Mouse (Mus musculus) testis, adult 2 months (tissue): Measurements from ENCODE around the gene Pop5. TPM values are rescaled to one million over a fixed set of nuclear protein-coding genes. Genes with fewer than 3 reads are reported as not detected.

Experiments
- H3K27ac ChIP-seq: fragments of 200-500 bp; 2 replicates; pipeline ENCODE4 v1.5.1; 2012; ENCODE audit warnings: low read depth, low read length; ENCODE audit not compliant: control insufficient read depth, insufficient read depth
- H3K27me3 ChIP-seq: fragments of 200-500 bp; 2 replicates; pipeline ENCODE4 v1.6.1; 2012; ENCODE audit warnings: mild to moderate bottlenecking, low read length, moderate library complexity; ENCODE audit not compliant: control insufficient read depth, insufficient read depth
- H3K36me3 ChIP-seq: fragments of 200-500 bp; 2 replicates; pipeline ENCODE4 v1.6.1; 2012; ENCODE audit warnings: mild to moderate bottlenecking, low read length; ENCODE audit not compliant: control insufficient read depth, insufficient read depth
- H3K4me1 ChIP-seq: fragments of 200-500 bp; 2 replicates; pipeline ENCODE4 v1.6.1; 2012; ENCODE audit warnings: low read length; ENCODE audit not compliant: control insufficient read depth, insufficient read depth
- H3K4me3 ChIP-seq: fragments of 200-500 bp; 2 replicates; pipeline ENCODE4 v1.5.1; 2012; ENCODE audit warnings: low read depth, mild to moderate bottlenecking, low read length, moderate library complexity, mixed read lengths; ENCODE audit not compliant: control insufficient read depth
- CTCF ChIP-seq: fragments of 200-500 bp; IDR thresholded peaks from 2 replicates; pipeline ENCODE4 v1.5.1; 2012; ENCODE audit warnings: low read depth, mild to moderate bottlenecking, inconsistent platforms, low read length, moderate library complexity; ENCODE audit not compliant: control insufficient read depth, insufficient read depth, insufficient replicate concordance
- POLR2A ChIP-seq: fragments of 200-500 bp; IDR thresholded peaks from 2 replicates; pipeline ENCODE4 v1.6.1; 2012; ENCODE audit warnings: low read depth, mild to moderate bottlenecking, inconsistent platforms, low read length, moderate library complexity; ENCODE audit not compliant: control insufficient read depth
- polyA plus RNA-seq: library from polyadenylated mRNA; depleted of rRNA; stranded (reverse); fragments of >200 nt; gene quantifications from 2 replicates; pipeline ENCODE4 v1.2.3, GENCODE M21; 2012

Gene Pop5
- polyA plus RNA-seq, 1 experiment = 15.5 TPM

DNA sequence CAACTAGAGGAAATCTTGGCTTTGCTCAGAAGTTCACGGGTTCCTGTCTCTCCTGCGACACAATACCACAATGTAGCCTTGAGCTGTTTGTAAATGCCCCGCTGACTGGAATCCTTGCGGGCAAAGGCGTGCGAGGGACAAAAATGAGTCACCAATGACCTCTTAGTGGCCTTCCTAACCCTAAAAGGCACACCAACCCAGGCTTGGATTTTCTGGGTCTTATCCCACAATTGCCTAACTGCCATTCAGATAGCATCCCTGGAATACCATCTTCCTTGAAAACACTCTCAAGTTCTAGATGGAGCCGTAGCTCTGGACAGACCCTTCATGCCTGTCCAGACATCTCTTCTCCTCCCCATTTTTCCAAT lies 42.8 kb upstream of the Pop5 start:
- TF ChIP-seq POLR2A = no peak
- TF ChIP-seq CTCF = no peak
- peaks cover 10% of the 10 kb centered on the region for H3K4me1 ChIP-seq
- H3K36me3 ChIP-seq = no peaks in the 10 kb centered on the region
- no peak overlapping the region for H3K27ac ChIP-seq
- no peaks in the 10 kb centered on the region; the same call in 1 of the 2 replicates for H3K27me3 ChIP-seq
- no peak overlapping the region for H3K4me3 ChIP-seq

DNA sequence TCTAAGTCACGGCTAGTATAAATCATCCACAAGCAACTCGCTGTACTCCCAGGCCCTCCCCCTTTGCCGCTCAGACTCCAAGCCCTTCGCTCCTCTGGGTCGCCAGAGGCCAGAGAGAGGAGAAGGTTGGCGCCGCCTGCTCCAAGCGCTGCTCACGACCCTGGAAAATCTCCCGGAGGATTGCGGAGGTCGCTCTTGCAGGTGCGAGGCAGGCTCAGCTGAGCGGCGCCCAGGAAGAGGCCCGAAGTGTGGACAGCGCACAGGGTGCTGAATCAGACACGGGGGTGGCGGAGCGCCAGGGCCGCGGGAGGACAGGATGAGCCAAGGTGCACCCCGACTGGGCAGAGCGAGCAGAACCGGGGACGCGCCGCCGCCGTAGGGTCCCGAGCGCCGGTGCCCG lies 42.4 kb upstream of the Pop5 start:
- Histone ChIP-seq H3K27me3 (no peaks in the 10 kb centered on the region; the same call in 1 of the 2 replicates), H3K4me1 (peaks cover 10% of the 10 kb centered on the region), H3K27ac (peak overlapping the region; percentile 26; the same call in 1 of the 2 replicates), H3K4me3 (peak overlapping the region; percentile 49), H3K36me3 (no peaks in the 10 kb centered on the region)
- TF ChIP-seq POLR2A = no peak
- TF ChIP-seq CTCF = no peak

DNA sequence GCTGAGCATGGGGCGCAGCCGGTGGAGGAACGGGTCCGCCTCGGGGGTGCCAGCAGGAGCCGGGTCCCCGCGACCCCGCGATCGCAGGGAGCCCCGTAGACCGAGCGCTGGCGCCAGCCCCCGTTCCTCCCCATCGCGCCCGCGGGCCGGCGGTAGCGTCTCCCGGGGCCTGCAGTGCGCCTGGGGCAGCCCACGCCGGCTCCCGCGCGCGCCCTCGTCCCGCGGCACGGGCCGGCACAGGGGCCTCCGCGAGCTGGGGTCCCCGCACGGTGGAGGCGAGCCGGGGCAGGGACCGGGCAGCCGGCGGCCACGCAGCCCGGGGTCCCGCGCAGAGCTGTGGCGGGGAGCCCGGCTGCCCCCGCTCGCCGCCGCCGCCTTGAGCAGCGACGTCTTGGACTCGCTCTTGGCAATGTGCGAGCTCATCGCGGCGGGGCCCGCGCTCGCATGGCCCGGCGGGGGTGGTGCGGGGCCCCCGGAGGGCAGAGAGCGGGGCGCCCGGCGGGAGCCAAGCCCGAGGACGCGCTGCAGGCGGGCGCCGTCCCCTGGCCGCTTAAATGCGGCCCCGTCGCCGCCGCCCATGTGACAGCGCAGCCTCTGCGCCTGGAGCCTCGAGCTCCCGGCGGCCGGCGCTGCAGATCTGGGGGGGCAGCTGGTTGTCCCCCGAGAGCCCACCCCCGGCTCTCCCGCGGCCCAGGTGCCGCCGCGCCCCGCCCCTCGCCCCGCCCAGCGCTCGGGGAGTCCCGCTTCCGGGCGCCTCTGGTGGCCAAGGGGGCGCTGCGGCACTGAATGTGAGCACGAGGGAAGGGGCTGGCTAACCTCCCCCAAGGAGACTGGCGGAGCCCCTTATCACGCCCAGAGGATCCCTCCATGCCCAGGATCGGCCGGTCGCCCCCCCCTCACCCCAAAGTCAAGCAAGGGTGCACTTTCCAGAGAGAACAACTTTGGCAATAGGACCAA lies 41.7 kb upstream of the Pop5 start, which contains the start of gene Cabp1:
Cabp1 (minus strand) TSS at position 713 of the 957 bp plus-strand sequence.
- no peaks in the 10 kb centered on the region; the same call in 1 of the 2 replicates for H3K27me3 ChIP-seq
- TF ChIP-seq CTCF = no peak
- TF ChIP-seq POLR2A = no peak
- peak within 1 kb of the TSS; percentile 49 for H3K4me3 ChIP-seq
- peaks cover 10% of the 10 kb centered on the region for H3K4me1 ChIP-seq
- no peaks in the 10 kb centered on the region for H3K36me3 ChIP-seq
- H3K27ac ChIP-seq = peak within 1 kb of the TSS; percentile 26; the same call in 1 of the 2 replicates

DNA sequence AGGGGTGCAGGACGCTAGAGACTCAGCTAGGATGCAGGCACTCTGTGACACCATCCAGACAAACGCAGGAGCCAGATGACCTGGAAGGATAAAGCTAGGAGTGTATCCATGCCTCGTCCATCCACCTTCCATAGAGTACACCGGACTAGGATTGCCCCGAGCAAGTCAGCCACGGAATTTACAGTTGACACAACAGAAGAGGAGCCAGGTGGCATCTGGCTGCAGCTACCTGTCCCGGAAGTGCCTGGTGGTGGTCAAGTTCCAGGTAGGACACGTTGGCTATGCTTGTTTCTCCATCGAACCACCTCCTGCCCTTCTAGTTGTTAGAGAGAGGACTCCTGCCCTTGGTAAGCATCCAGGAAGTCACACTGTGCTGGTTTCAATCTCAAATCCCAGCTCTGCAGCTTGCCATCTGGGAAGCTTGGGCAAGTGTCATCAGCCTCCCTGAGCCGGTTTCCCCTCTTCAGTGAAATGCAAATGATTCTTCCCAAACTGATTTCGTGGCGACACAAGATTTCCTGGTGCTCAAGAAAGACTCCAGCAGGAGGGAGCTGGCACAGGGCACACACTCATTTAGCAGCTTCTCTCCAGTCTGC lies 40.9 kb upstream of the Pop5 start:
- TF ChIP-seq CTCF (no peak), POLR2A (no peak)
- Histone ChIP-seq H3K4me3 (no peak overlapping the region; the same call in 1 of the 2 replicates), H3K27ac (no peak overlapping the region), H3K36me3 (no peaks in the 10 kb centered on the region), H3K4me1 (peaks cover 10% of the 10 kb centered on the region), H3K27me3 (no peaks in the 10 kb centered on the region; the same call in 1 of the 2 replicates)

DNA sequence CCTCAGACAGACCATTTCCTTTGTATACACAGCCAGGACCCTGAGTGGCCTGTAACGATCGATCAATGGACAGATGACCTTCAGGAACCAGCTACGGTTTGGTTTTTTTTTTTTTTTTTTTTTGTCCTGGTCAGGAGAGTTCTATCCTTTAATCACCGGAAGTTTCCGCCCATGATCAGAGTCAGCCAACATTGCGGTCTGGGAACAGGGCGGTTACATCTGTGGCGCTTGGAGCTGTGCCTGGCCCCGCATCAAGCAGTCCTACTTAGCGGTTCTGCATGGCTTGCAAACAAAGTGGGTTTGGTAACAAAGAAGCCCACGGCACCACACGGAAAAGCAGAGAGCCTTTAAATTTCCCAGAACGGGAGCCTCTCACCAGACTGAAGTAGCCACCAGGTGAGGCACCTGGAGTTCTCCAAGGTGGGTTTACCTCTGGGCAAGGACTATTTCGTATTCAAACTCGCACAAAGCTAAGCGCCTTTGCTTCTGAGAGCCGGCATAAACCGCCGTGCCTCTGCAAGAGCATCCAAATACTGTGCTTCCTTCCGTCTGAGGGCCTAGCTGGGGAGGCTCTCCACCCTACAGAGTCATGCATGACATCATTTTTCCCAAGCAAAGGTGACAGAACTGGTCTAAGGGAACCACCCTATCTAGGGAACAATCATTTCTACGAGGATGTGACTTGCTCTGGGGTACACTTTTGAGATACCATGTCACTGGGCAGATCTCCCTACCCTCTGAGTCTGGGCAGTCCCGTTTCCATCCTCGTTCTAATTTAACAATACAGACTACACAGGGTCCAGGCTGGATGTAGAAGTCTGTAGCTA lies 31.7 kb upstream of the Pop5 start:
- H3K27me3 ChIP-seq = no peaks in the 10 kb centered on the region
- H3K4me1 ChIP-seq = peaks cover 15% of the 10 kb centered on the region
- TF ChIP-seq CTCF (no peak), POLR2A (no peak)
- H3K4me3 ChIP-seq = no peak overlapping the region
- H3K27ac ChIP-seq = no peak overlapping the region
- H3K36me3 ChIP-seq = no peaks in the 10 kb centered on the region

DNA sequence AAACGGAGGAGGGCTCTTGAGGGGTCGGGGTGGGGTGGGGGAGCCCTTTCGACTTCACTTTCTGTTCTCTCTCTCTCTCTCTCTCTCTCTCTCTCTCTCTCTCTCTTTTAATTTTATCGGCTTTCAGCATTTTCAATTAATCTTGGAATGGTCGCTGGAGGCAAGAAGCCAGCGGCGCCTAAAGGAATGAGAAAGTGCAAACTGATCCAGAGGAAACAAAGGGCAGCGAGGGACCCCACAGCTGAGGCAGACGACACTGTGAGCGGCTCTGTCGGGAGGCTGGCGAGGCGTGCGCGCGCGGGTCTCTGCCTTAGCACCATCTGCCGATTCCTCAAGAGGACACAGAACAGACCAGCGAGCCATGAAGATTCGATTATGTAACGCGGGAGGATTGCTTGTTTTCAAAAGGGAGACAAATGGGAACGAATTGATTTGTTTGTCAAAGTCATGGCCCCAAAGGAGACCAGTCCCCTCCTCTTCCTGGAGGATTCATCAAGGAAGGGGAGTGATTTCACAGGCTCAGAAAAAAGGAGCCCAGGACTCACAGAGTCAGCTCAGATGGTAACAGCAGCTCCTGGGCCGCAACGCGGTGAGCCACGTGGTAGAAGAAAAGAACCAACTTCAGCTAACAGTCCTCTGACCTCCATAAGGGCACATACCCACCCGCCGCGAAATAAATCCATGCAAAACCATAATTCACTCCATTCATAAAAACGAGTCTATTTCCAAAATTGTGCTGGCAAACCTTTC lies 30.9 kb upstream of the Pop5 start:
- no peak for TF ChIP-seq CTCF
- TF ChIP-seq POLR2A = no peak
- Histone ChIP-seq H3K4me3 (peak overlapping the region; percentile 22), H3K27ac (no peak overlapping the region), H3K4me1 (peaks cover 15% of the 10 kb centered on the region), H3K36me3 (no peaks in the 10 kb centered on the region), H3K27me3 (no peaks in the 10 kb centered on the region)
